Mouse (Mus musculus): Measurements from ENCODE around the gene Dpf2. TPM values are rescaled to one million over a fixed set of nuclear protein-coding genes. Genes with fewer than 3 reads are reported as not detected.

Dpf2 gene
- polyA plus RNA-seq, 1 experiment from 2014 or later: 131 TPM

DNA sequence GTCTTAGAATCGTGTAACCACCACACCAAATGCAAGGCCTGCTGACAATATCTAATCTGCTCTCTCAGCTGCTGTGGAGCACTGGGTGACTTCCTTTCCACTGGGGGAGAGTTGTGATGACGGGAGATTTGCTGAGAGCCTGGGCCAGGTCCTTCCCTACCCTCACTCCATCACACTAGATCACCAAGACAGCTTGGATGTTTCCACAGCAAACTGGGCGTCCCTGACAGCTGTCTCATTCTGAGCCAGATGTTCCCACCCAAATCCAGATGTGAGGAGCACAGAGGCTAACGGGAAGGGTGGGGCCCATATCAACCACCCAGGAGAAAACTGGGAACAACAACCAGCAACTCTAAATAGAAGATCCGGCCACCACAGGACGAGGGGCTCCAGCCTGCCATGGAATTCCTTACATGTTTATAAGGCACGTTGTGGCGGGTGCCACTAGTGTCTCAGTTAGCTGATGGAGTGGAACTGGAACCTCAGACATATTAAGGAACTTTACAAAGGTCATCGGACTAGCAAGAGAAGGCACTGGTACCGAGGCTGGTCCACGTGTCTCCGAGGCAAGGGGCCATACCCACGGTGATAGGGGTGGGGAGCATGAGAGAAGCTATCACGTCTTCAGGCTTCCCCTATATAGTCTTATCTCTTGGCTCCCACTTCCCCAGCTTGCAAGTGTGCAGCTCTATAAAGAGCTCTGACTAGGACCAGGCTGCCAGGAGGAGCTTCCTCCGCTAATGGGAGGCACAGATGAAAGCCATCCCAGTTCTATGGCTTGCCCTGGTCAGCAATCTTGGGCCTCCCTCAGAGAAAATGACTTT is 9.5 kb upstream of the Dpf2 start:
- Histone ChIP-seq H3K4me2 (ENCODE audit: low read length) (peak overlapping the region; percentile 29; the same call in 1 of the 2 replicates), H3K27ac (ENCODE audit: low read depth) (no peak overlapping the region), H3K27me3 (replicated peaks; ENCODE audit: control insufficient read depth, insufficient read depth, low read length) (no peaks in the 10 kb centered on the region), H3K9ac (ENCODE audit: low read length) (no peak overlapping the region), H3K4me1 (replicated peaks; ENCODE audit: control insufficient read depth, insufficient read depth, low read length) (peaks cover 19% of the 10 kb centered on the region), H3K36me3 (ENCODE audit: control insufficient read depth, insufficient read depth, low read length) (peaks cover 14% of the 10 kb centered on the region), H3K4me3 (ENCODE audit: low read depth, low read length) (no peak overlapping the region), H3K9me3 (ENCODE audit: control insufficient read depth, low read length) (no peaks in the 10 kb centered on the region)
- no peak for ATAC-seq (replicated peaks; ENCODE audit: low FRiP score, low TSS enrichment, low read depth)
- 72% methylated on average over 15 of the region's 15 CpGs for WGBS
- DNase-seq (ENCODE audit: low spot score): no peak

DNA sequence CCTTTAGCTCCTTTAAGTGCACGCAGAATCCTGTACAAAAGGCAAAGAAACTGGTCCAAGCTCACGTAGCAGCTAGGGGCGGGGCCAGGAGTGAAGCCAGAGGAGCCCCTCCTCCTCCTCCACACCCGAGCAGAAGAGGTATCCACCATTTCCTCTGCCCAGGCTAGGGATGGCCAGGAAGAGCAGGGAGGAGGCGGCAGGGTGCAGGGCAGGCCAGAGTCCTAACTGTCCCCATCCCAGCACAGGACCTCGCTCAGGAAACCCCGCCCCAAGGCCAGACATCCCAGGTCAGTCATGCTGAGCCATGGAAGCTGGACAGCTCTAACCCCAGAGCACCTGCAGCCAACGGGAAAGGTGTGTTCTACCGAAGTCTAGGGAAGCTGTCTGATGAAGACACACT is 8.9 kb upstream of the Dpf2 start:
- 23% methylated on average over 9 of the region's 9 CpGs for WGBS
- Histone ChIP-seq H3K4me1 (replicated peaks; ENCODE audit: control insufficient read depth, insufficient read depth, low read length) (peaks cover 19% of the 10 kb centered on the region), H3K27me3 (replicated peaks; ENCODE audit: control insufficient read depth, insufficient read depth, low read length) (no peaks in the 10 kb centered on the region), H3K9ac (ENCODE audit: low read length) (no peak overlapping the region), H3K9me3 (ENCODE audit: control insufficient read depth, low read length) (no peaks in the 10 kb centered on the region), H3K4me2 (ENCODE audit: low read length) (peak overlapping the region; percentile 29), H3K27ac (ENCODE audit: low read depth) (no peak overlapping the region), H3K36me3 (ENCODE audit: control insufficient read depth, insufficient read depth, low read length) (peaks cover 20% of the 10 kb centered on the region), H3K4me3 (ENCODE audit: low read depth, low read length) (no peak overlapping the region)
- DNase-seq (ENCODE audit: low spot score) (peak; percentile 52), ATAC-seq (replicated peaks; ENCODE audit: low FRiP score, low TSS enrichment, low read depth) (no peak)

DNA sequence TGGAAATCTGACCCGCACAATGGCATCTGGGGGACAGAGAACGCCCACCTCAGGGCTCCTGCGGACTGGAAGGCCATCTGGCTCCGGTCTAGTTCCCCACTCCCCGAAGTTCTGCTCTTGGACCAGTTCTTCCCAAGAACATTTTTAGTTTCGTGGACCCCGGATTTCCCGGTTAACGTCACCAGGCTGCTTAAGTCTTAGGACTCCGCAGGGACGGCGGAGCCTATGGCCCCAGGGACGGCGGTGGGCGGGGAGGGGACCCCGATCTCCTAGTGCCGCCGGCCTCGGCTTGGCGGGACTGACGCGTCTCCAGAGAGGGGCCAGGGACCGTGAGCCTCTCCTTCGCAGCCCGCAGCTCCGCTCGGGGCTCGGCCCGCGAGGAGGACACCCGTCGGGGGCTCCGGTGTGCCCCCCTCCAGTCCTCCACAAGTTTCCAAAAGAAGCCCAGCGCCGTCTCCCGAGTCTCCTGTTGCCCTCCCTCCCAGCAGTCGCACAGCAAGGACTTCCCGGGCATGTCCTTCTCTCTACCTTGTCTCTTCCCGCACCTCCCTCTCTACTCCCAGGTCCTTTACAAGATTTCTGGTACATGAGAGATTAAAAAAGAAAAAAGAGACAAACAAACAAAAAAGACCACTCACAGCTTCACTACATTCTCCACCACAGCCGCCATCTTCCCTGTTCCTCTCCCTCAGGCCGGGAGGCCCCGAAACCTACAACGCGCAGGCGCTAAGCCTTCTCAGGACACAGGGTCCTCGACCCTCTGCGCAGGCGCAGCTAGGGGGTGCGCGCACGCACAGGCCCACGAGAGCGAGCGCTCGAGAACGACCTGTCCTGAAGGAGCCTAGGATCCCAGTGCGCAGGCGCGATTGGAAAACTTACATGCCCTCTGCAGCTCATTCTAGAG is 455 bp downstream of the Dpf2 start:
- Histone ChIP-seq H3K9ac (ENCODE audit: low read length) (peak overlapping the region; percentile 87), H3K9me3 (ENCODE audit: control insufficient read depth, low read length) (no peaks in the 10 kb centered on the region), H3K4me1 (replicated peaks; ENCODE audit: control insufficient read depth, insufficient read depth, low read length) (peaks cover 24% of the 10 kb centered on the region), H3K4me2 (ENCODE audit: low read length) (peak overlapping the region; percentile 67), H3K4me3 (ENCODE audit: low read depth, low read length) (peak overlapping the region; percentile 71), H3K27me3 (replicated peaks; ENCODE audit: control insufficient read depth, insufficient read depth, low read length) (no peaks in the 10 kb centered on the region), H3K27ac (ENCODE audit: low read depth) (peak overlapping the region; percentile 76), H3K36me3 (ENCODE audit: control insufficient read depth, insufficient read depth, low read length) (peaks cover 6% of the 10 kb centered on the region)
- WGBS: under 1% methylated on average over 56 of the region's 59 CpGs
- DNase-seq (ENCODE audit: low spot score): peak; percentile 98
- ATAC-seq (replicated peaks; ENCODE audit: low FRiP score, low TSS enrichment, low read depth): peak; percentile 93

DNA sequence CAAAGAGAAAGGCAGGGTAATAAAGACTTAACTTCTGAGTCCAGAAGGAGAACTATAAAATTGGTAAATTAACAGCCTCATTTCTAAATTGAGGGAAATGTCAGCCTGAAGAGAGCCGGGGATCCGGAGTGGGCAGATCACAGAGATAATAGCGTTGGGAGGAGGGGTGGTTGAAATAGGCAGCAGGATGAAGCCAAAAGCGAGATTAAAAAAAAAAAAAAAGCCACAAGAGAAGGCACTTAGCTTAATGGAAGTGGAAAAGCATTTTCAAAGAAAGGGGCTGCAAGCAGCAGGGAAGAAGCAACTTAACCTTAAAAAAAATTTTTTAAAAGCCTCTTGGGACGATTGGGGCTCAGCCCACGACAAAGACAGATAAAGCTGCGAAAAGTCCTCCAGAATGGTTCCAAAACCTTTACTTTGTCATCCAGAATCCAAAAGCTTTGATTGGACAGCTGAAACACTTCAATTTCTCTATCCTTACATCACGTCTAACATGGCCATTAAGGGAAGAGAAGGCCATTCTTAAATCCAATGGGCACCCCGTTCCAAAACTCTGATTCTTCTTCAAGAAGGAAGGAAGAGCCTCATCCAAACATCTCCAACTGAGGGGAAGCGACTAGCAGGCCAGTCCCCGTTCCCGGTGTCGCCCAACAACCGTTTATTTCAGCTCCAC is 1.2 kb downstream of the Dpf2 start:
- DNase-seq (ENCODE audit: low spot score) (no peak), ATAC-seq (replicated peaks; ENCODE audit: low FRiP score, low TSS enrichment, low read depth) (no peak)
- Histone ChIP-seq H3K27ac (ENCODE audit: low read depth) (peak overlapping the region; percentile 76; the same call in 1 of the 2 replicates), H3K9me3 (ENCODE audit: control insufficient read depth, low read length) (no peaks in the 10 kb centered on the region), H3K4me1 (replicated peaks; ENCODE audit: control insufficient read depth, insufficient read depth, low read length) (peaks cover 24% of the 10 kb centered on the region), H3K4me2 (ENCODE audit: low read length) (peak overlapping the region; percentile 67), H3K4me3 (ENCODE audit: low read depth, low read length) (peak overlapping the region; percentile 71), H3K27me3 (replicated peaks; ENCODE audit: control insufficient read depth, insufficient read depth, low read length) (no peaks in the 10 kb centered on the region), H3K36me3 (ENCODE audit: control insufficient read depth, insufficient read depth, low read length) (peaks cover 8% of the 10 kb centered on the region), H3K9ac (ENCODE audit: low read length) (peak overlapping the region; percentile 87)
- WGBS: 5% methylated on average over 14 of the region's 14 CpGs

DNA sequence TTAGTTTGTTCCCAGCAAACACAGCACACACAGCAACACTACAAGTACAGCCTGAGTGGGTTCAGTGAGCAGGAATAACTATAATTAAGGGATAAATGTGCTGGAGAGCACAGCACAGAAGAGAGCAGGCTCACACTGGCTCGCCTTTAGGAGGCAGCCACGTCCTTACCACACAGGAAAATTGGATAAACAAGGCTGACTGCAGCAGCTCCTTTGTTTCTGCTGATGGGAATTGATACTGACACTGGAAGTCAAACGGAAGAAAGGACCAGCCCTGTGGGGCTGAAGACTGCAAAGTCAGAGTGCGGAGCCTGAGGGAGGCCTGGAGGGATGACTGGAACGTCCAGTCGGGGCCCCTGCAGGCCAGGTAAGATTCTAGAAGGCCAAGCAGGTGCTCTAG is 2.6 kb downstream of the Dpf2 start:
- Histone ChIP-seq H3K9ac (ENCODE audit: low read length) (peak overlapping the region; percentile 6; the same call in 1 of the 2 replicates), H3K27me3 (replicated peaks; ENCODE audit: control insufficient read depth, insufficient read depth, low read length) (no peaks in the 10 kb centered on the region), H3K36me3 (ENCODE audit: control insufficient read depth, insufficient read depth, low read length) (peaks cover 21% of the 10 kb centered on the region), H3K9me3 (ENCODE audit: control insufficient read depth, low read length) (no peaks in the 10 kb centered on the region), H3K4me1 (replicated peaks; ENCODE audit: control insufficient read depth, insufficient read depth, low read length) (peaks cover 24% of the 10 kb centered on the region), H3K27ac (ENCODE audit: low read depth) (0 out of 2 replicates have a peak overlapping the region, but pooled peaks have one; percentile 9), H3K4me2 (ENCODE audit: low read length) (peak overlapping the region; percentile 16; the same call in 1 of the 2 replicates), H3K4me3 (ENCODE audit: low read depth, low read length) (no peak overlapping the region)
- 57% methylated on average over 6 of the region's 6 CpGs for WGBS
- DNase-seq (ENCODE audit: low spot score) (no peak), ATAC-seq (replicated peaks; ENCODE audit: low FRiP score, low TSS enrichment, low read depth) (no peak)

DNA sequence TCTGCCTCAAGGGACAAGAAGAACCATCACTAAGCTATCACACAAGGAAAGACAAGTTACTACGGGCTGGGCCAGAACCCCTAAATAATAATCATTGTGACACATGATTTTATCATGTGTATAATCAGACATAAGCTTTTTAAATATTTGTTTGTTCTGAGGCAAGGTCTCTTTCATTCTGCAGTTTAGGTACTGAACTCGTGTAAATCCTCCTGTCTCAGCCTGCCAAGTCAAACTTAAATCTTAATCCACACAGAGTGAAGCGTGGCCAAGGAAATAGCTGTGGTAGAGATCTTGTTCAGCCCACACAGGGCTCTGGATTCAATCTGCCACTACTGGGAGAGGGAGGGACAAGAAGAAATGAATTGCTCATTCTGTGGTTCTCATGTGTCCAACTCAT is 5.5 kb downstream of the Dpf2 start:
- DNase-seq (ENCODE audit: low spot score): no peak
- 82% methylated on average over 3 of the region's 3 CpGs for WGBS

DNA sequence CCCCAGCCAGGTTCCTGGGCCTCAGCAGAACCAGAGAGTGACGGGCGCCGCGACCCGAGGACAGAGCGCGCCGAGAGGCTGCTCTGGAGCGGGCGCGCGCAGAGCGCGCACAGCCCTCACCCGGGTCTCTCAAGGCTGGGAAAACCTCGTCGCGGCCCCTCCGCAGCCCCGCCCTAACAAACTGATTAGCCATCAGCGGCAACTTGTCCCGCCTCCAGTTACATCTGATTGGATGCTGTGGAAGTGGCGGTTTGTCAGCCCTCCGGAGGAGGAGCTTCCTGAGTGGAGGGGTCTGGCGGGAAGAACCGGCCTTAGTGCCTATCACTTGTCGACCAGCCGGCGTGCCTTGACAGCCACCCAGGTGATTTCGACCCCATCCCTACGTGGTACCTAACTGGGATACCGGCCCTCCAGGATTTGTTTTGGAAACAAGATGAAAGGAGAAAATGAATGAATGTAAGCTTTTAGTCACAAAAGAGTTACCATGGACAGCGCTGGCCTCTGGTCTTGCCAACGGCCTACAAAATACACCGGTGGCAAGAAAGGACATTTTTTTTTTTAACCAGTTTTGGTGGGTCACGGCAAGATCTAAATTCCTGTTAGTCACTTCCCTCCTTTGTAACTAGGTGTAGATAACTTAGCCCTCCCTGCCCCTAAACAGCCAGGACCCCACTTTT is 18.7 kb downstream of the Dpf2 start, which contains the start of gene Tigd3:
Gene Tigd3, minus strand, starts transcription at position 148 of the 677 bp plus-strand sequence.
- peak; percentile 96 for DNase-seq (ENCODE audit: low spot score)
- no peak within 1 kb of the TSS for H3K27ac ChIP-seq (ENCODE audit: low read depth)

More for the DNA sequence above, 5.5 kb downstream of the Dpf2 start:
- H3K27ac ChIP-seq (ENCODE audit: low read depth): no peak overlapping the region
- peaks cover 19% of the 10 kb centered on the region for H3K4me1 ChIP-seq (replicated peaks; ENCODE audit: control insufficient read depth, insufficient read depth, low read length)
- H3K9me3 ChIP-seq (ENCODE audit: control insufficient read depth, low read length): no peaks in the 10 kb centered on the region
- no peak for ATAC-seq (replicated peaks; ENCODE audit: low FRiP score, low TSS enrichment, low read depth)
- no peaks in the 10 kb centered on the region for H3K27me3 ChIP-seq (replicated peaks; ENCODE audit: control insufficient read depth, insufficient read depth, low read length)
- H3K4me2 ChIP-seq (ENCODE audit: low read length): no peak overlapping the region
- H3K36me3 ChIP-seq (ENCODE audit: control insufficient read depth, insufficient read depth, low read length): peaks cover 51% of the 10 kb centered on the region
- no peak overlapping the region for H3K4me3 ChIP-seq (ENCODE audit: low read depth, low read length)
- H3K9ac ChIP-seq (ENCODE audit: low read length): no peak overlapping the region

More for the DNA sequence above, 18.7 kb downstream of the Dpf2 start, which contains the start of gene Tigd3:
- H3K27me3 ChIP-seq (replicated peaks; ENCODE audit: control insufficient read depth, insufficient read depth, low read length): no peaks in the 10 kb centered on the region
- peak; percentile 90 for ATAC-seq (replicated peaks; ENCODE audit: low FRiP score, low TSS enrichment, low read depth)
- H3K36me3 ChIP-seq (ENCODE audit: control insufficient read depth, insufficient read depth, low read length): peaks cover 45% of the 10 kb centered on the region
- H3K9ac ChIP-seq (ENCODE audit: low read length): peak within 1 kb of the TSS; percentile 67
- H3K9me3 ChIP-seq (ENCODE audit: control insufficient read depth, low read length): no peaks in the 10 kb centered on the region
- 3% methylated on average over 36 of the region's 36 CpGs for WGBS
- H3K4me3 ChIP-seq (ENCODE audit: low read depth, low read length): peak within 1 kb of the TSS; percentile 65
- peak within 1 kb of the TSS; percentile 85 for H3K4me2 ChIP-seq (ENCODE audit: low read length)
- peaks cover 6% of the 10 kb centered on the region for H3K4me1 ChIP-seq (replicated peaks; ENCODE audit: control insufficient read depth, insufficient read depth, low read length)
